Mouse (Mus musculus): ENCODE measurements around the gene Naa25. TPM values are rescaled to one million over a fixed set of nuclear protein-coding genes. Genes with fewer than 3 reads are reported as not detected.

Naa25 gene
- polyA plus RNA-seq (2014; fragmentation: Illumina TruSeq; extraction: RNeasy Lipid Tissue Mini Kit (QIAGEN cat#74804); ENCODE audit: low read depth, low replicate concordance): 57.2 TPM

GRCm38 (mm10) chr5:121397187-121398145 lies at the start of gene Naa25:
Naa25 (plus strand) TSS chr5:121397936.

GRCm38 (mm10) chr5:121385461-121386119 lies 12.1 kb upstream of the Naa25 start, which contains the start of gene Trafd1:
Trafd1 (minus strand) TSS chr5:121385632.

GRCm38 (mm10) chr5:121451644-121452025 lies 53.9 kb downstream of the Naa25 start, which contains the start of gene Tmem116:
Tmem116 (plus strand) TSS chr5:121451893.

GRCm38 (mm10) chr5:121452026-121452869 lies 54.5 kb downstream of the Naa25 start, which contains the start of gene Erp29:
Erp29 (minus strand) TSS chr5:121452506.

Other genes with a start within 250 kb of the Naa25 start
- gene Ptpn11, start 206.5 kb upstream of the Naa25 start, polyA plus RNA-seq (2014; fragmentation: Illumina TruSeq; extraction: RNeasy Lipid Tissue Mini Kit (QIAGEN cat#74804); ENCODE audit: low read depth, low replicate concordance): 7.4 TPM
- 127 TPM for gene Rpl6, start 193.5 kb upstream of the Naa25 start, polyA plus RNA-seq (2014; fragmentation: Illumina TruSeq; extraction: RNeasy Lipid Tissue Mini Kit (QIAGEN cat#74804); ENCODE audit: low read depth, low replicate concordance)
- gene Hectd4, start 177.7 kb upstream of the Naa25 start, polyA plus RNA-seq (2014; fragmentation: Illumina TruSeq; extraction: RNeasy Lipid Tissue Mini Kit (QIAGEN cat#74804); ENCODE audit: low read depth, low replicate concordance): 9.9 TPM
- gene Trafd1, start 12.3 kb upstream of the Naa25 start, polyA plus RNA-seq (2014; fragmentation: Illumina TruSeq; extraction: RNeasy Lipid Tissue Mini Kit (QIAGEN cat#74804); ENCODE audit: low read depth, low replicate concordance): 125 TPM
- 8.0 TPM for gene Tmem116, start 54.0 kb downstream of the Naa25 start, polyA plus RNA-seq (2014; fragmentation: Illumina TruSeq; extraction: RNeasy Lipid Tissue Mini Kit (QIAGEN cat#74804); ENCODE audit: low read depth, low replicate concordance)
- gene Erp29, start 54.6 kb downstream of the Naa25 start, polyA plus RNA-seq (2014; fragmentation: Illumina TruSeq; extraction: RNeasy Lipid Tissue Mini Kit (QIAGEN cat#74804); ENCODE audit: low read depth, low replicate concordance): 28.9 TPM
- 70.9 TPM for gene Adam1b, start 105.5 kb downstream of the Naa25 start, polyA plus RNA-seq (2014; fragmentation: Illumina TruSeq; extraction: RNeasy Lipid Tissue Mini Kit (QIAGEN cat#74804); ENCODE audit: low read depth, low replicate concordance)
- 81.2 TPM for gene Adam1a, start 147.5 kb downstream of the Naa25 start, polyA plus RNA-seq (2014; fragmentation: Illumina TruSeq; extraction: RNeasy Lipid Tissue Mini Kit (QIAGEN cat#74804); ENCODE audit: low read depth, low replicate concordance)
- not detected for gene Gm42878, start 147.5 kb downstream of the Naa25 start, polyA plus RNA-seq (2014; fragmentation: Illumina TruSeq; extraction: RNeasy Lipid Tissue Mini Kit (QIAGEN cat#74804); ENCODE audit: low read depth, low replicate concordance)
- 55.1 TPM for gene Mapkapk5, start 148.0 kb downstream of the Naa25 start, polyA plus RNA-seq (2014; fragmentation: Illumina TruSeq; extraction: RNeasy Lipid Tissue Mini Kit (QIAGEN cat#74804); ENCODE audit: low read depth, low replicate concordance)
- gene Aldh2, start 195.9 kb downstream of the Naa25 start, polyA plus RNA-seq (2014; fragmentation: Illumina TruSeq; extraction: RNeasy Lipid Tissue Mini Kit (QIAGEN cat#74804); ENCODE audit: low read depth, low replicate concordance): 6.5 TPM
- 2.1 TPM for gene Acad12, start 221.0 kb downstream of the Naa25 start, polyA plus RNA-seq (2014; fragmentation: Illumina TruSeq; extraction: RNeasy Lipid Tissue Mini Kit (QIAGEN cat#74804); ENCODE audit: low read depth, low replicate concordance)